Mouse (Mus musculus) small intestine, adult 2 months (tissue): Measurements from ENCODE around the gene Mrps33. TPM values are rescaled to one million over a fixed set of nuclear protein-coding genes. Genes with fewer than 3 reads are reported as not detected.
A peak's percentile ranks its signal among the peaks of the same experiment; 100 is the strongest.

Experiments used
- H3K27ac ChIP-seq: fragments of 200-500 bp; 2 replicates; pipeline ENCODE4 v1.5.1; 2012; ENCODE audit warnings: low read depth, low read length, control low read depth, inconsistent platforms; ENCODE audit not compliant: insufficient read depth
- H3K27me3 ChIP-seq: fragments of 200-500 bp; 2 replicates; pipeline ENCODE4 v1.6.1; 2012; ENCODE audit warnings: mild to moderate bottlenecking, moderate library complexity, low read length, inconsistent platforms; ENCODE audit not compliant: control insufficient read depth, insufficient read depth
- H3K36me3 ChIP-seq: fragments of 200-500 bp; 2 replicates; pipeline ENCODE4 v1.6.1; 2012; ENCODE audit warnings: mild to moderate bottlenecking, low read length, control low read depth, inconsistent platforms; ENCODE audit not compliant: control insufficient read depth, insufficient read depth
- H3K4me1 ChIP-seq: fragments of 200-500 bp; 2 replicates; pipeline ENCODE4 v1.6.1; 2012; ENCODE audit warnings: low read length, inconsistent platforms, mixed read lengths; ENCODE audit not compliant: control insufficient read depth, insufficient read depth, insufficient read length
- H3K4me3 ChIP-seq: fragments of 200-500 bp; 2 replicates; pipeline ENCODE4 v1.5.1; 2012; ENCODE audit warnings: low read depth, mild to moderate bottlenecking, control low read depth, inconsistent platforms, low read length, moderate library complexity
- CTCF ChIP-seq: fragments of 200-500 bp; IDR thresholded peaks from 2 replicates; pipeline ENCODE4 v1.5.1; 2012; ENCODE audit warnings: low read depth, mild to moderate bottlenecking, control low read depth, inconsistent platforms, low read length, moderate library complexity, mixed read lengths; ENCODE audit not compliant: insufficient replicate concordance, insufficient read length; ENCODE audit errors: extremely low read depth
- POLR2A ChIP-seq: fragments of 200-500 bp; IDR thresholded peaks from 2 replicates; pipeline ENCODE4 v1.6.1; 2012; ENCODE audit warnings: low read depth, mild to moderate bottlenecking, control low read depth, inconsistent platforms, low read length, moderate library complexity
- WGBS: fragments of 180-500 bp; shearing (Covaris S2); methylation state at CpG from one replicate; pipeline ENCODE4 v1.1.7; 2018; 5-methylcytosine and 5-hydroxymethylcytosine counted together
- polyA plus RNA-seq: library from polyadenylated mRNA; depleted of rRNA; stranded (reverse); fragments of >200 nt; gene quantifications from 2 replicates; pipeline ENCODE4 v1.2.3, GENCODE M21; 2012; rRNA removed

Gene Mrps33
- polyA plus RNA-seq, 1 experiment = 15.4 TPM

- TF ChIP-seq CTCF (no peak), POLR2A (no peak)
- WGBS = 4% methylated on average over 18 of the region's 18 CpGs
- H3K27ac ChIP-seq = peak overlapping the region; percentile 33; the same call in 1 of the 2 replicates
- H3K4me1 ChIP-seq = 0 out of 2 replicates have a peak, but pooled peaks cover 3% of the 10 kb centered on the region
- H3K36me3 ChIP-seq = no peaks in the 10 kb centered on the region
- H3K27me3 ChIP-seq = no peaks in the 10 kb centered on the region
- H3K4me3 ChIP-seq = peak overlapping the region; percentile 47
These were observed 29.7 kb downstream of the Mrps33 start for GRCm38 (mm10) chr6:39780857-39781666.

GRCm38 (mm10) chr6:39778506-39778905 is 32.3 kb downstream of the Mrps33 start:
- TF ChIP-seq POLR2A = no peak
- no peaks in the 10 kb centered on the region for H3K27me3 ChIP-seq
- H3K4me3 ChIP-seq = no peak overlapping the region
- no peak overlapping the region for H3K27ac ChIP-seq
- no peaks in the 10 kb centered on the region for H3K4me1 ChIP-seq
- WGBS = 45% methylated on average over 1 of the region's 1 CpGs
- no peaks in the 10 kb centered on the region for H3K36me3 ChIP-seq

- H3K27ac ChIP-seq = no peak overlapping the region
- no peak for TF ChIP-seq CTCF
- TF ChIP-seq POLR2A = no peak
- 85% methylated on average over 6 of the region's 6 CpGs for WGBS
- H3K4me3 ChIP-seq = no peak overlapping the region
- no peaks in the 10 kb centered on the region for H3K27me3 ChIP-seq
- H3K4me1 ChIP-seq = no peaks in the 10 kb centered on the region
- no peaks in the 10 kb centered on the region for H3K36me3 ChIP-seq
These were observed 34.5 kb downstream of the Mrps33 start for GRCm38 (mm10) chr6:39776275-39776674.

- TF ChIP-seq CTCF (no peak), POLR2A (no peak)
- WGBS = 51% methylated on average over 9 of the region's 9 CpGs
- Histone ChIP-seq H3K4me1 (no peaks in the 10 kb centered on the region), H3K27me3 (no peaks in the 10 kb centered on the region), H3K27ac (no peak overlapping the region), H3K4me3 (no peak overlapping the region), H3K36me3 (no peaks in the 10 kb centered on the region)
These were observed 35.8 kb downstream of the Mrps33 start for GRCm38 (mm10) chr6:39775029-39775428.

- Histone ChIP-seq H3K36me3 (no peaks in the 10 kb centered on the region), H3K4me1 (peaks cover 3% of the 10 kb centered on the region), H3K27me3 (no peaks in the 10 kb centered on the region), H3K4me3 (no peak overlapping the region), H3K27ac (no peak overlapping the region)
- TF ChIP-seq POLR2A (no peak), CTCF (no peak)
- 65% methylated on average over 2 of the region's 2 CpGs for WGBS
These were observed 53.6 kb downstream of the Mrps33 start for GRCm38 (mm10) chr6:39757229-39757628.

Other genes starting within 250 kb of the Mrps33 start
- 7.7 and 10.4 TPM in 2 replicates for gene Adck2, start 237.1 kb downstream of the Mrps33 start, polyA plus RNA-seq
- gene Gm42420, start 225.2 kb downstream of the Mrps33 start, polyA plus RNA-seq = not detected in 2 replicates
- gene Ndufb2, start 218.4 kb downstream of the Mrps33 start, polyA plus RNA-seq = 509 and 551 TPM in 2 replicates
- gene Braf, start 85.5 kb downstream of the Mrps33 start, polyA plus RNA-seq = 2.2 TPM in 2 replicates
- 0.10 and 0.29 TPM in 2 replicates for gene Tmem178b, start 62.3 kb upstream of the Mrps33 start, polyA plus RNA-seq